Mouse (Mus musculus) heart, adult 2 months (tissue): ENCODE measurements at regions not wholly inside any gene's neighbourhood (a gene's known extent, or its start where the extent isn't known, plus 50 kb on each side); places are given as distances from the start of the nearest gene placed in this dataset.

Experiments
- CTCF ChIP-seq: fragments of 200-600 bp; IDR thresholded peaks from 2 replicates; pipeline ENCODE4 v1.8.1; 2022; ENCODE audit warnings: antibody characterized with exemption, mild to moderate bottlenecking, moderate library complexity
- POLR2A ChIP-seq: fragments of 200-500 bp; IDR thresholded peaks from 2 replicates; pipeline ENCODE4 v1.6.1; 2011; ENCODE audit warnings: mild to moderate bottlenecking, low read depth, low read length, control low read depth; ENCODE audit not compliant: insufficient read depth

GRCm38 (mm10) chr9:115361191-115361590 is 51.0 kb upstream of the Stt3b start:
- TF ChIP-seq CTCF (no peak), POLR2A (no peak)
